Mouse (Mus musculus) left cerebral cortex, adult 18-20 months (tissue): ENCODE measurements at regions not wholly inside any gene's neighbourhood (a gene's known extent, or its start where the extent isn't known, plus 50 kb on each side); places are given as distances from the start of the nearest gene placed in this dataset.

ENCODE experiments used
- DNase-seq, 2 experiments: peaks; one replicate each; pipeline ENCODE4 v3.0.0; 2021 to 2022; ENCODE audit warnings: low spot score in 2 of 2, mixed read lengths in 1 of 2

GRCm38 (mm10) chr8:34571736-34572135, 460.2 kb upstream of the Gm10131 start:
- DNase-seq, result no peak

- DNase-seq, result no peak
Measured at GRCm38 (mm10) chr8:34562278-34562677, 450.7 kb upstream of the Gm10131 start.

- DNase-seq, result no peak
Measured at GRCm38 (mm10) chr8:34549786-34550185, 438.2 kb upstream of the Gm10131 start.

- DNase-seq, result no peak
Measured at GRCm38 (mm10) chr8:34546815-34547214, 435.3 kb upstream of the Gm10131 start.

- no peak for DNase-seq
Measured at GRCm38 (mm10) chr8:34542361-34543038, 431.0 kb upstream of the Gm10131 start.

GRCm38 (mm10) chr8:34539232-34539631, 427.7 kb upstream of the Gm10131 start:
- DNase-seq, result no peak

- no peak for DNase-seq
Measured at GRCm38 (mm10) chr8:34535434-34535833, 423.9 kb upstream of the Gm10131 start.

- DNase-seq, result no peak
Measured at GRCm38 (mm10) chr8:34533421-34533820, 421.9 kb upstream of the Gm10131 start.

- no peak for DNase-seq
Measured at GRCm38 (mm10) chr8:34530896-34531679, 419.6 kb upstream of the Gm10131 start.

- DNase-seq, result no peak
Measured at GRCm38 (mm10) chr8:34530046-34530445, 418.5 kb upstream of the Gm10131 start.

- peak in 1 of 2 experiments; percentile 32 for DNase-seq
Measured at GRCm38 (mm10) chr8:34529452-34529851, 417.9 kb upstream of the Gm10131 start.

- DNase-seq, result no peak
Measured at GRCm38 (mm10) chr8:34528213-34528612, 416.7 kb upstream of the Gm10131 start.

- no peak for DNase-seq
Measured at GRCm38 (mm10) chr8:34525231-34525630, 413.7 kb upstream of the Gm10131 start.

GRCm38 (mm10) chr8:34523849-34524248, 412.3 kb upstream of the Gm10131 start:
- no peak for DNase-seq

- DNase-seq, result no peak
Measured at GRCm38 (mm10) chr8:34521316-34521715, 409.8 kb upstream of the Gm10131 start.

- no peak for DNase-seq
Measured at GRCm38 (mm10) chr8:34520664-34521063, 409.1 kb upstream of the Gm10131 start.

GRCm38 (mm10) chr8:34513459-34514090, 402.0 kb upstream of the Gm10131 start:
- no peak for DNase-seq

GRCm38 (mm10) chr8:34505829-34506555, 394.5 kb upstream of the Gm10131 start:
- no peak for DNase-seq

- DNase-seq, result no peak
Measured at GRCm38 (mm10) chr8:34505102-34505501, 393.6 kb upstream of the Gm10131 start.

- DNase-seq, result no peak
Measured at GRCm38 (mm10) chr8:34502606-34503162, 391.1 kb upstream of the Gm10131 start.

- no peak for DNase-seq
Measured at GRCm38 (mm10) chr8:34499196-34499595, 387.7 kb upstream of the Gm10131 start.
